Mouse (Mus musculus): ENCODE data around the gene Slc12a7.

- TF ChIP-seq POLR2A (IDR thresholded peaks at IDR 0.05; ENCODE audit: insufficient read depth, low read length) (no peak), EP300 (IDR thresholded peaks at IDR 0.05; ENCODE audit: insufficient read depth, low read depth, low read length) (no peak), CTCF (IDR thresholded peaks at IDR 0.05; ENCODE audit: low read depth, low read length) (no peak)
Observed at GRCm38 (mm10) chr13:73818921-73819320, 86.0 kb downstream of the Slc12a7 start.

Data from ES-Bruce4 (cell line).